In genomic region chr3:96556651-96557635, GRCm38 (mm10) we compare ENCODE assay signal across 8 mouse cellular contexts. TPM values are rescaled to one million over a fixed set of nuclear protein-coding genes. Genes with fewer than 3 reads are reported as not detected.
DNase-seq lines count a peak whose midpoint lies in the region; ATAC-seq and TF ChIP-seq lines count a peak whose summit lies in the region.

No protein-coding gene starts in this region.

- 0 out of 2 replicates have a peak overlapping the region, but pooled peaks have one; percentile 4 for H3K27ac ChIP-seq in cerebellum, adult 2 months (ENCODE audit: insufficient read depth, low read length)
- H3K27ac ChIP-seq in bone marrow, adult 2 months (ENCODE audit: control insufficient read depth, insufficient read depth, low read depth, low read length, poor library complexity) = peak overlapping the region; percentile 95
- H3K27ac ChIP-seq in heart, embryonic 13.5 days (replicated peaks) = peak overlapping the region; percentile 99

- DNase-seq in cerebellum, adult 2 months = peak in 1 of 2 experiments; percentile 17
- DNase-seq in cerebellum, adult 11-12 months = no peak
- DNase-seq in kidney, postnatal 36 days = peak; percentile 36 to 43
- DNase-seq in natural killer cell, adult 2 months (ENCODE audit: low spot score in 2 of 2) = peak; percentile 65
- DNase-seq in cerebellum, postnatal 25 days = no peak
- no peak for DNase-seq in adrenal gland, postnatal 25 days

- peaks cover 32% of the 10 kb centered on the region for H3K36me3 ChIP-seq in heart, embryonic 13.5 days

- WGBS in cerebellum, adult 2 months = 11% methylated on average over 22 of the region's 22 CpGs
- WGBS in bone marrow, adult 2 months = under 1% methylated on average over 22 of the region's 22 CpGs
- WGBS in heart, embryonic 13.5 days = 3% methylated on average over 22 of the region's 22 CpGs

- TF ChIP-seq CTCF in cerebellum, adult 2 months (IDR thresholded peaks at IDR 0.05; ENCODE audit: borderline replicate concordance, insufficient read depth, low read depth, low read length) = no peak
- TF ChIP-seq CTCF in bone marrow, adult 2 months (IDR thresholded peaks at IDR 0.05; ENCODE audit: control insufficient read depth, insufficient read depth, low read length) = no peak

- no peaks in the 10 kb centered on the region; the same call in 1 of the 2 replicates for H3K4me1 ChIP-seq in cerebellum, adult 2 months (ENCODE audit: control insufficient read depth, insufficient read depth, low read length)
- H3K4me1 ChIP-seq in bone marrow, adult 2 months (ENCODE audit: control insufficient read depth, insufficient read depth, low read length) = peaks cover under 1% of the 10 kb centered on the region
- H3K4me1 ChIP-seq in heart, embryonic 13.5 days = peaks cover 51% of the 10 kb centered on the region

- TF ChIP-seq POLR2A in cerebellum, adult 2 months (IDR thresholded peaks at IDR 0.05; ENCODE audit: borderline replicate concordance, insufficient read depth, low read length) = no peak
- no peak for TF ChIP-seq POLR2A in bone marrow, adult 2 months (IDR thresholded peaks at IDR 0.05; ENCODE audit: borderline replicate concordance, control insufficient read depth, low read depth, low read length)

- H3K4me3 ChIP-seq in cerebellum, adult 2 months (replicated peaks; ENCODE audit: insufficient read depth, low read depth, low read length) = peak overlapping the region; percentile 62
- peak overlapping the region; percentile 92 for H3K4me3 ChIP-seq in bone marrow, adult 2 months (replicated peaks; ENCODE audit: control insufficient read depth, low read depth, low read length)
- H3K4me3 ChIP-seq in heart, embryonic 13.5 days = peak overlapping the region; percentile 96

- peak overlapping the region; percentile 86 for H3K9ac ChIP-seq in heart, embryonic 13.5 days

- peak overlapping the region; percentile 93 for H3K4me2 ChIP-seq in heart, embryonic 13.5 days

- ATAC-seq in heart, embryonic 13.5 days (ENCODE audit: extremely low read depth, insufficient number of reproducible peaks, low FRiP score, low TSS enrichment) = no peak

- H3K27me3 ChIP-seq in cerebellum, adult 2 months (ENCODE audit: control insufficient read depth, insufficient read depth, low read length) = no peaks in the 10 kb centered on the region
- no peaks in the 10 kb centered on the region for H3K27me3 ChIP-seq in heart, embryonic 13.5 days (replicated peaks)

- H3K9me3 ChIP-seq in heart, embryonic 13.5 days = no peaks in the 10 kb centered on the region

RNA-seq across cellular contexts. Expression of gene Txnip, which starts 0.8 kb away (rescaled TPM):
- polyA plus RNA-seq in cerebellum, adult 2 months (2012; rRNA removed) = 15.2 and 21.9 TPM in 2 replicates
- polyA plus RNA-seq in bone marrow, adult 2 months (2011; ENCODE audit: insufficient read depth, insufficient read length, low replicate concordance, missing spikeins) = 104 and 163 TPM in 2 replicates
- 156 and 165 TPM in 2 replicates for polyA plus RNA-seq in heart, embryonic 13.5 days (2015; fragmentation: Nextera tagmentation; extraction: Ambion mirVana)
- total RNA-seq in adrenal gland, postnatal 25 days (2021) = 421 and 586 TPM in 2 replicates

RNA-seq across cellular contexts. Expression of gene Gm16253, which starts 19.8 kb away (rescaled TPM):
- not detected in 2 replicates for polyA plus RNA-seq in cerebellum, adult 2 months (2012; rRNA removed)
- polyA plus RNA-seq in bone marrow, adult 2 months (2011; ENCODE audit: insufficient read depth, insufficient read length, low replicate concordance, missing spikeins) = not detected in 2 replicates
- polyA plus RNA-seq in heart, embryonic 13.5 days (2015; fragmentation: Nextera tagmentation; extraction: Ambion mirVana) = 1.6 and 1.7 TPM in 2 replicates
- total RNA-seq in adrenal gland, postnatal 25 days (2021) = not detected in 2 replicates

RNA-seq across cellular contexts. Expression of gene Hfe2, which starts 32.0 kb away (rescaled TPM):
- 0.21 and 0.41 TPM in 2 replicates for polyA plus RNA-seq in cerebellum, adult 2 months (2012; rRNA removed)
- polyA plus RNA-seq in bone marrow, adult 2 months (2011; ENCODE audit: insufficient read depth, insufficient read length, low replicate concordance, missing spikeins) = 0.75 TPM in 1 of 2 replicates, not detected in the other
- 7.4 and 7.5 TPM in 2 replicates for polyA plus RNA-seq in heart, embryonic 13.5 days (2015; fragmentation: Nextera tagmentation; extraction: Ambion mirVana)
- not detected in 2 replicates for total RNA-seq in adrenal gland, postnatal 25 days (2021)

RNA-seq across cellular contexts. Expression of gene Polr3gl, which starts 37.0 kb away (rescaled TPM):
- 53.1 and 55.5 TPM in 2 replicates for polyA plus RNA-seq in cerebellum, adult 2 months (2012; rRNA removed)
- 61.0 and 72.3 TPM in 2 replicates for polyA plus RNA-seq in bone marrow, adult 2 months (2011; ENCODE audit: insufficient read depth, insufficient read length, low replicate concordance, missing spikeins)
- polyA plus RNA-seq in heart, embryonic 13.5 days (2015; fragmentation: Nextera tagmentation; extraction: Ambion mirVana) = 33.5 and 36.1 TPM in 2 replicates
- total RNA-seq in adrenal gland, postnatal 25 days (2021) = 37.7 and 44.9 TPM in 2 replicates

RNA-seq across cellular contexts. Expression of gene Ankrd34a, which starts 39.5 kb away (rescaled TPM):
- polyA plus RNA-seq in cerebellum, adult 2 months (2012; rRNA removed) = 53.2 and 58.1 TPM in 2 replicates
- not detected in 2 replicates for polyA plus RNA-seq in bone marrow, adult 2 months (2011; ENCODE audit: insufficient read depth, insufficient read length, low replicate concordance, missing spikeins)
- 6.5 and 8.1 TPM in 2 replicates for polyA plus RNA-seq in heart, embryonic 13.5 days (2015; fragmentation: Nextera tagmentation; extraction: Ambion mirVana)
- 0.71 and 0.97 TPM in 2 replicates for total RNA-seq in adrenal gland, postnatal 25 days (2021)

Comparison
In these comparisons a context has a peak if more than half of its experiments do, and no peak if none do; other contexts are left out.
1. DNase-seq: peak in kidney, postnatal 36 days (2 of 2) and natural killer cell, adult 2 months (2 of 2); none in cerebellum, adult 11-12 months (single experiment), cerebellum, postnatal 25 days (0 of 2) and adrenal gland, postnatal 25 days (single experiment).
2. H3K27ac ChIP-seq: peak in every context shown above with its lines; median percentile 99 in heart, embryonic 13.5 days; 95 in bone marrow, adult 2 months; 4 in cerebellum, adult 2 months.
3. Peak in every context shown above with its lines, with median percentiles within 50 percentile points of each other: H3K4me3 ChIP-seq.